Mouse (Mus musculus) lung, postnatal 0 days (tissue): ENCODE data around the gene Tex35.

Experiments
- CTCF ChIP-seq: IDR thresholded peaks from 2 replicates; pipeline ENCODE4 v1.5.1; 2016; ENCODE audit warnings: antibody characterized with exemption, mild to moderate bottlenecking
- EP300 ChIP-seq: IDR thresholded peaks from 2 replicates; pipeline ENCODE4 v1.6.1; 2016; ENCODE audit warnings: antibody characterized with exemption, mild to moderate bottlenecking, control low read depth

DNA sequence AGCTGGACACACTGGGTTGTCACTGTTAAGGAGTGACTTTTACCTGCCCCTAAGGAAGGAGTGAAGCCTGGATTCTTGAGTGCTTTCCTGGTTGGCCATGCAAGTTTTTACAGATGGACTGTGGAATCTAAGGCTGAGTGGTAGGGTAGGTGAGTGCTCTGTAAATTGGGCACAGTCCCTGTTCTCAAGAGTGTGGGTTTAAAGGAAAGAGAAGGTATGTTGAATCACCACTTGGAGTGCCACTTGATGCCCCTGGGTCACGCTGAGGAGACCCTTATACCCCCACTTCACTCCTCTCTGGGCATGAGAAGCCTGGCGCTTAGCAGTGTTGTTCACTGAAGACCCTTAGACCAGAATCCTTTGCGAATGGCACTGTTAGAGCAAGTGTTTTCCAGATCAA, 9.0 kb upstream of the Tex35 start:
- TF ChIP-seq EP300 (0 out of 2 replicates have a peak, but pooled peaks have one; percentile 14), CTCF (no peak)
